Mouse (Mus musculus): ENCODE measurements at regions not wholly inside any gene's neighbourhood (a gene's known extent, or its start where the extent isn't known, plus 50 kb on each side); places are given as distances from the start of the nearest gene placed in this dataset.

- TF ChIP-seq CTCF (IDR thresholded peaks at IDR 0.05; ENCODE audit: extremely low read depth, insufficient read length, insufficient replicate concordance, low read depth, low read length) (no peak), POLR2A (IDR thresholded peaks at IDR 0.05; ENCODE audit: low read depth, low read length) (no peak)
Measured at GRCm38 (mm10) chr8:34755480-34755879, 643.9 kb upstream of the Gm10131 start.
